Mouse (Mus musculus): Measurements from ENCODE around the gene Sst.

Gene Sst

DNA sequence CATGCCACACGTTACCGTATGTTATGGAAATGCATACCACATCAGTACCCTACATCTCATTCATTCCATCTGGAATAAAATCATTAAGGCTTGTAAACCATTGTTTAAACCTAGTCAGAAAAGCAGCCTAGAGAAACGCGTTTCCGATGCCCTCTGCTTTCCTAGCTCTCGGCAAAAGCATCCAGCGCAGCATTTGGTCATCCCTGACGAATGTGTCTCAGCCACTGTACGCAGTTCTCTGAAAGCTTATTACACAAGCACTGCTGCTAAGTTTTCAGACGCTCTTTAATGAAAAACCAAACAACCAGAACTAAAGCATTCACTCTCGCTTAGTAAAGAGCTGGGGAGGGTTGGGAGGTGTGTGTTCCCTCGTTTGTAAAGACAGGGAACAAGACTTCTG is 5.7 kb downstream of the Sst start:
- no peak for DNase-seq

DNA sequence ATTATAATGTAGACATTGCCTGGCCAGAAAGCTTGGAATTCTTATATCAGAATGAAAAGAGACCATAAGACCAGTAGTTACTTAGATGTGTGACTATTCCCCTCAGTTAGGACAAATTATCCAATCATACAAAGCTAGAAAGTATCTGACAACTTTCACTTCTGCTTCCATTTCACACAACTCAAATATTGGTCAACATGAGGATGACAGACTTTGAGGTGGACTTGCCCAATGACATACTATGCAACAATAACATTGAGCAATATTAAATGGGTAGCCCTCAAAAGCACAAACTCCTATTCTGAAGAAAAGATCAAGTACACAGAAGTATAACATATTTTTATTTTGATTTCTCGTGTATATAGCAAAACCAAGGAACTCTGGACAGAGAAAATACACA is 35.5 kb downstream of the Sst start:
- DNase-seq, result no peak

DNA sequence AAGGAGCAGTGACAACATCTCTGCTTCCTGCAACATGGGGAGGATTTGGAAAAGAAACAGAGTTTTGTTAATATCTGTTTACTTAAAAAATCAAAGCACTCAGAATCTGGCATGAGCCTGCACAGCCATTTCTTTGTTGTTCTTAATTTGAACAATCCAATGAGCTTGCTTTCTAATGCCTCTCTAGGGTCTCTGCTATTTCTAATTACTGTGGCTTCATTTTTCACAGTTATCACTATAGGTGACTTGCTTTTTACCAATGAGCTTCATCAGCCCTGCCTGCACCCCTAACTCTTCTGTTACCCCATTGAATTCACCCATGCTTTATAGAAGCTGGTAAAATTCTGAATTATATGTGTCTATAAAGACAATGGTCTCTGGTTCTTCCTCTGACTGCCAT is 41.0 kb downstream of the Sst start:
- no peak for DNase-seq

DNA sequence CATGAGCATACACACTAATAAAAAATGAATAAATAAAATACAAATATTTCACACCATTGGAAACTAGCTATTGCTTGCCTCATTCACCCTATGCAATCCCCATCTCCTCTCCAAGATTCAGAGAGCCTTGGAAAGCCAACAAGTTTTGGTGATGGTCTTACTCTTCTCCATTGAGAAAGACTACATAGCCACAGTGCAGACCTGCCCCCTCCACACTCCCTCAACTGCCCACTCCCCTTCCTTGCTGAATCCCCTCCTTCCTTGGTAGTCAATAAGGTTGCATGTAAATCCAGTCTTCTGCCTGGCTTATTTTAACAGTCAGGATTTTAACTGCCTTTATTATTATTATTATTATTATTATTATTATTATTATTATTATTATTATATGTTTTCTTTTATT is 41.6 kb downstream of the Sst start:
- no peak for DNase-seq

DNA sequence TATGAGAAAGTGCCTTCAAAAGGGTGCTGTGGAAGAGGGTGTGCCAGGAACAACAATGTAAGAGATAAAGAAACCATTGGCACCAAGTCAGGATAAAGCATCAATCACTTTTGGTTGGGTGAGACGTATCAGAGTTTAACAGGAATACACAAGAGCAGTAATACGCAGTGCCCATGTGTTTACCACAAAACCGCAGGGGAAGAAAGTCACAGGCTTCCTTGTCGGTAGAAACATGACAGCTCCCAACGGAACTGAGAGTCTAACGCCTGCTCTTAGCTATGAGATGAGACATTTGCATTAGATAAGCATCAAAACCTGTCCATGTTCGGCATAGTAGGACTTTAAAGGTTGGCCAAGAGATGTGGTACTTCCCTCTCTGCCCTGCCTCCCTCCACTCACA is 46.1 kb downstream of the Sst start:
- peak; percentile 9 to 13 for DNase-seq

DNA sequence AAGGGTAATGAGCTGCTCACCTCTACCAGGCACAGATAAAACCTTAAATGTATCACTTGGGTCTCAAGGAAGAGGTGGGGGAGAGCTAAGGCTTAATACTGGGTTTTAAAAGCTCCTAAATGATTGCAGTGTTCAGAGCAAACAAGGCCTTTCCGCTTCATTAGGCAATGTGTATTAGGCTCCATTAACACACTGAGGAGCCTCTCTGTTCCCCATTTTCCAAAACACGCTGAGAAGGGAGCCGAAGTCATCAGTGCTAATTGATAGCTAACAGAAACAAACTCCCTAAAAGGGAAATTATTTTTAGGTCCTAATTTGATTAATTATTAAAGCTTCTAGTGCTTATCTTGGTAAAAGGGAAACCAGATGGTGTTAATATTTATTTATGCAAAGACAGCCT is 48.1 kb downstream of the Sst start:
- DNase-seq, result no peak
